Mouse (Mus musculus): ENCODE results near the gene Il15ra. TPM values are rescaled to one million over a fixed set of nuclear protein-coding genes. Genes with fewer than 3 reads are reported as not detected.

The Il15ra gene
- polyA plus RNA-seq, 1 experiment: 16.5 TPM

DNA sequence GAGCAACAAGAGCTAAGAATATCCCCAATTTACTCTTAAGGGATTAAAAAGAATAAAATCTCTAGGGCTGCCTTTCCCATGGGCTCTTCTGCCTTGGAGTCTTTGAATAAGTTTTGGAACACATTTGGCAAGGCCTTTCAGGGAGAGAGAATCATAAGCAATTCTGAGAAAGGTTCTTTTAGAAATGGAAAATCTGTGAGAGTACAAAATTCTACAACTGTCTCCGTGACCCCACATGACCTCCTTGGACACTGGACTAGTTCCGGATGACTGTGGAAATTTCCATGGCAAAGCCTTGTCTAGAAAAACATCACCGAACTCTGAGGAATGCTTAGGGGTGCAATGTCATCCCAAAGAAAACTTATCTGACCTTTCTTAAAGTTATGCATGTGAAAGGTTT lies 39.8 kb upstream of the Il15ra start:
- TF ChIP-seq POLR2A (IDR thresholded peaks at IDR 0.05; ENCODE audit: borderline replicate concordance, insufficient read depth, low read length) (no peak), CTCF (IDR thresholded peaks at IDR 0.05; ENCODE audit: borderline replicate concordance, insufficient read depth, low read depth, low read length) (no peak)
- 87% methylated on average over 3 of the region's 3 CpGs for WGBS
- Histone ChIP-seq H3K27ac (ENCODE audit: insufficient read depth, low read length) (no peak overlapping the region), H3K27me3 (ENCODE audit: control insufficient read depth, insufficient read depth, low read length) (no peaks in the 10 kb centered on the region), H3K4me1 (ENCODE audit: control insufficient read depth, insufficient read depth, low read length) (no peaks in the 10 kb centered on the region), H3K4me3 (replicated peaks; ENCODE audit: insufficient read depth, low read depth, low read length) (no peak overlapping the region)
- DNase-seq: no peak

DNA sequence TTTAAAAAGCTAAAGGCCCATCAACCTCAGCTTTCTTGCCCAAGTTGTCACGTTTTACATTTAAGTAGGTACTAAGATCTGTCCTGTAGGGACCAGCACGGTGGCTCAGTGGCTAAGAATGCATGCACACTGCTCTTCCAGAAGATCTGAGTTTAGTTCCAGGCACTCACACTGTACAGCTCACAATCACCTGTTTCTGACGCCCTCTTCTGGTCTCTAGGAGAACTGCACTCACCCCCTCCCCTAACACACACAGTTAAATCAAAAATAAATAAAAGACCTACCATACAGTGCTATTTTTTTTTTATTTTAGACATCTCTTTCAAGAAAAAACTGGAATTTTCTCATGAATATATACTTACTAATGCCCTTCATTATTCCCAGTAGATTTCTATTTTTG lies 32.9 kb upstream of the Il15ra start:
- 26% methylated on average over 3 of the region's 3 CpGs for WGBS
- H3K27me3 ChIP-seq (ENCODE audit: control insufficient read depth, insufficient read depth, low read length): no peaks in the 10 kb centered on the region
- H3K27ac ChIP-seq (ENCODE audit: insufficient read depth, low read length): no peak overlapping the region
- H3K4me1 ChIP-seq (ENCODE audit: control insufficient read depth, insufficient read depth, low read length): no peaks in the 10 kb centered on the region
- H3K4me3 ChIP-seq (replicated peaks; ENCODE audit: insufficient read depth, low read depth, low read length): no peak overlapping the region
- TF ChIP-seq POLR2A (IDR thresholded peaks at IDR 0.05; ENCODE audit: borderline replicate concordance, insufficient read depth, low read length): no peak
- no peak for TF ChIP-seq CTCF (IDR thresholded peaks at IDR 0.05; ENCODE audit: borderline replicate concordance, insufficient read depth, low read depth, low read length)
- DNase-seq: no peak

DNA sequence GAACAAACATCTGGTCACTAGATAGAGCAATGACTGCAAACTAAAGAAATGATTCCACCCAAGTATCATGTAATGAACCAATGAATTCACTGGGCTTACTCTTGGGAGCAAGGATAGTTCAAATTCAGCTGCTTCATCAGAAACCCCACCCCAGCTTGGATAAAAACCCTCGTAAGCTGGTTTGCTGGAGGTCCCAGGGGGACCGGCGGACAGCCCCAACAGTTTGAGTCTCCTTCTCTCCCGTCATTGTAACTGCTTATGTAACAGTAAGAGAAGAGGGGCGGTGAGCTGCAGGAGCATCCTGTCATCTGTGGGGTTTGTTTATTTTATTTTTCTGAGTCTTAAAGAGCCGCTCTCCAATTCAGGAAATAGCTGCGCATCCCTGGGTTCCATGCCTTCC lies 25.5 kb upstream of the Il15ra start:
- H3K27me3 ChIP-seq (ENCODE audit: control insufficient read depth, insufficient read depth, low read length): no peaks in the 10 kb centered on the region
- H3K4me1 ChIP-seq (ENCODE audit: control insufficient read depth, insufficient read depth, low read length): no peaks in the 10 kb centered on the region
- H3K4me3 ChIP-seq (replicated peaks; ENCODE audit: insufficient read depth, low read depth, low read length): no peak overlapping the region
- 77% methylated on average over 7 of the region's 7 CpGs for WGBS
- H3K27ac ChIP-seq (ENCODE audit: insufficient read depth, low read length): no peak overlapping the region
- TF ChIP-seq CTCF (IDR thresholded peaks at IDR 0.05; ENCODE audit: borderline replicate concordance, insufficient read depth, low read depth, low read length) (no peak), POLR2A (IDR thresholded peaks at IDR 0.05; ENCODE audit: borderline replicate concordance, insufficient read depth, low read length) (no peak)
- no peak for DNase-seq

DNA sequence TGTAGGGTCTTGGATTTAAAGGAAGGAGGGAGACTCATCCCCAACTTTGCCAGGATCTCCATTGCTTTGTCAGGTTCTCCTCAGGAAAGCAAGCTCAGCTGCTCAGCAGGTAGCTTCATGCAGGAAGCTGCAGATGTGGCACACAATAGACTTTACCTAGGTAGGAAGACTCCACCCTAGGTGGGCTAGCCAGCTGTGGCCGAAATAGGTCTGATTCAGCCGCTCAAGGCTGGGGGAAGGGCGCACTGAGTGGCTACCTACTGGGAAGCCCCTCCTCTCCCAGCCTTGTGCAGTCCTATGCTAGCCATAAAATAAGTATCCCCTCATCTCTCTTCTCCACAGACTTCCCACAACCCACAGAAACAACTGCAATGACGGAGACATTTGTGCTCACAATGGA lies 22.4 kb upstream of the Il15ra start:
- no peaks in the 10 kb centered on the region for H3K4me1 ChIP-seq (ENCODE audit: control insufficient read depth, insufficient read depth, low read length)
- no peak overlapping the region for H3K4me3 ChIP-seq (replicated peaks; ENCODE audit: insufficient read depth, low read depth, low read length)
- H3K27me3 ChIP-seq (ENCODE audit: control insufficient read depth, insufficient read depth, low read length): no peaks in the 10 kb centered on the region
- 74% methylated on average over 4 of the region's 4 CpGs for WGBS
- no peak for TF ChIP-seq CTCF (IDR thresholded peaks at IDR 0.05; ENCODE audit: borderline replicate concordance, insufficient read depth, low read depth, low read length)
- TF ChIP-seq POLR2A (IDR thresholded peaks at IDR 0.05; ENCODE audit: borderline replicate concordance, insufficient read depth, low read length): no peak
- no peak for DNase-seq
- H3K27ac ChIP-seq (ENCODE audit: insufficient read depth, low read length): no peak overlapping the region

DNA sequence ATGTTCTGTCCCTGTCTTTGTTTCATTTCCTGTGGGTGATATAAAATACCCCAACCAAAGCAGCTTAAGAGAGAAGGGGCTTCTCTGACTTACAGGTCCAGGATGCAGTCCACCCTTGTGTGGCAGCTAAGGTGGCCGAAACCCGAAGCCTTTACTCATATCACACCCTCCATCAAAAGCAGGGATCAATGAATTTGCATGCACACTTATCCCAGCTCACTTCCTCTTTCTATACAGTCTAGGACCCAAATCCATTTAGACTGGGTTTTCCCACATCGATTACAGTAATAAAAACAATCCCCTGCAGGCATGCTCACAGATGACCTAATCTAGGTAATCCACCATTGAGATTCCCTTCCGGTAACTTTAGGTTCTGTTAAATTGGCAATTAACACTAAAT lies 18.6 kb upstream of the Il15ra start:
- no peak overlapping the region for H3K27ac ChIP-seq (ENCODE audit: insufficient read depth, low read length)
- no peak for DNase-seq
- no peaks in the 10 kb centered on the region; the same call in 1 of the 2 replicates for H3K27me3 ChIP-seq (ENCODE audit: control insufficient read depth, insufficient read depth, low read length)
- TF ChIP-seq CTCF (IDR thresholded peaks at IDR 0.05; ENCODE audit: borderline replicate concordance, insufficient read depth, low read depth, low read length) (no peak), POLR2A (IDR thresholded peaks at IDR 0.05; ENCODE audit: borderline replicate concordance, insufficient read depth, low read length) (no peak)
- H3K4me1 ChIP-seq (ENCODE audit: control insufficient read depth, insufficient read depth, low read length): no peaks in the 10 kb centered on the region
- H3K4me3 ChIP-seq (replicated peaks; ENCODE audit: insufficient read depth, low read depth, low read length): no peak overlapping the region
- WGBS: 89% methylated on average over 4 of the region's 4 CpGs

DNA sequence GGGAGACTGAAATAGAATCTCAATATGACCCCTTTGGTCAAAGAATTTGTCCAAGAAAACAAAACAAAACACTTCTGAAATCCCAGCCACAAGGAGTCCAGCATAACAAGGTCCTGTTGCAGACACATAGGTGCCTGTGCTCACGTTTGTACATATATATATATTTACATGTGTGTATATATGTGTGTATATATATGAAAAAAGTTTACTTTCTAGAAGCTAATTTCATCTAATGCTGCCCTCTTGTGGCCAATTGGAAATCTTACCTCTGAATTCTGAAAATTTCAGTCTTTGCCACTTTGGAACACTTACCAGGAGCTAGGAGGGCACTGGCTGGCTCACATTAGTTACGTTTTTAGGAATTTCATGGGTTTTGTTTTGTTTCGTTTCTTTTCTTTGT lies 17.7 kb upstream of the Il15ra start:
- H3K4me3 ChIP-seq (replicated peaks; ENCODE audit: insufficient read depth, low read depth, low read length): no peak overlapping the region
- H3K27me3 ChIP-seq (ENCODE audit: control insufficient read depth, insufficient read depth, low read length): no peaks in the 10 kb centered on the region; the same call in 1 of the 2 replicates
- no peak for TF ChIP-seq POLR2A (IDR thresholded peaks at IDR 0.05; ENCODE audit: borderline replicate concordance, insufficient read depth, low read length)
- TF ChIP-seq CTCF (IDR thresholded peaks at IDR 0.05; ENCODE audit: borderline replicate concordance, insufficient read depth, low read depth, low read length): no peak
- H3K4me1 ChIP-seq (ENCODE audit: control insufficient read depth, insufficient read depth, low read length): no peaks in the 10 kb centered on the region
- no peak for DNase-seq
- H3K27ac ChIP-seq (ENCODE audit: insufficient read depth, low read length): no peak overlapping the region
- WGBS: 18% methylated on average over 3 of the region's 3 CpGs

DNA sequence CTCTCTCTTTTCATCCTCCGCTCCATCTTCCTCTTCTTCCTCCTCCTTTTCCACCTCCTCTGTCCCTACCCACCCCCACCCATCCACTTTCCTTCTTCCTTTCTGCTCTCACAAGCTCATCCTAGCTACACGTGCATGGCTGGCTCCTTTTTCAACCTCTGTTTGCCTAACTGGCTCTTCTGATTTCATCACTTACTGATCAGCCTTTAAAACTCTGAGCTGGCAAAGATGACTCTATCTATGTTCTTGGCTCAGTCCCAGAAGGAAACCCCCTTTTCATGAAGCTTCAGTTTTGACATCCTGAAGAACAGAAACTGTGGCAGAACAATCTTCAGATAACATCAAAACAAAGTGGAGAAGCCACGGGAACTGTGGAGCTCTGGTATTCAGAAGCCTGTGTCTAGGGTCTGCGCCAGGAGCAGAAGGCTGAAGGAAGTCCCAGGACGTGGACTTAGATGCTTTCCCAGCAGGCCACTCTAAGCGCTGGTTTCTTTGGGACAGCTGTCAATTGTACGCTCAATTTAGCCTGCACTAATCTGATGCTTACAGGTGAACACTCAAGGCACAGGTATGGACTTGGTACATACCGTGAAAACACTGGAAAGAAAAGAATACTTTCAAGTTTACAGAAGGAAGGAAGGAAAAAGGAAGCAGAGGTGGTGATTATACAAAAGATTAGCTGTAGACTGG lies 14.7 kb upstream of the Il15ra start:
- 32% methylated on average over 8 of the region's 8 CpGs for WGBS
- no peaks in the 10 kb centered on the region for H3K4me1 ChIP-seq (ENCODE audit: control insufficient read depth, insufficient read depth, low read length)
- DNase-seq: peak in 1 of 2 experiments; percentile 13
- H3K4me3 ChIP-seq (replicated peaks; ENCODE audit: insufficient read depth, low read depth, low read length): no peak overlapping the region
- H3K27me3 ChIP-seq (ENCODE audit: control insufficient read depth, insufficient read depth, low read length): no peaks in the 10 kb centered on the region; the same call in 1 of the 2 replicates
- TF ChIP-seq POLR2A (IDR thresholded peaks at IDR 0.05; ENCODE audit: borderline replicate concordance, insufficient read depth, low read length): no peak
- TF ChIP-seq CTCF (IDR thresholded peaks at IDR 0.05; ENCODE audit: borderline replicate concordance, insufficient read depth, low read depth, low read length): no peak
- H3K27ac ChIP-seq (ENCODE audit: insufficient read depth, low read length): no peak overlapping the region

DNA sequence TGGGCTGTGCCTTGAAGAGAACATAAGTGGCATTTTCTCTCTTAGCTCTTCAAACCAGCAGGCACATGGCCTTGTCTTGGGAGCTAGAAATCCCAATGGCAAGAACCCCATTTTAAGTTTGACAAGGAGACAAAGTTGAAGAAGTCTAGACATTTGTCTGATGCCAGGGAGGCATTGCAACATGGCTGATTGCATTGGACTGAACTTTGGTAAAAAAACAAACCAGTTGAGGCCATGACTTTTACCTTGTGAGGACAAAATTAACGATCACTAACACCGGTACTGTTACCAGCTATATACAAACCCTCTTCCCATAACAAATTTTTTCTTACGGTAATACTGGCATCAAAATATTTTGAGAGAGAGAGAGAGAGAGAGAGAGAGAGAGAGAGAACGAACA lies 11.7 kb upstream of the Il15ra start:
- no peak for DNase-seq
- no peak overlapping the region for H3K27ac ChIP-seq (ENCODE audit: insufficient read depth, low read length)
- TF ChIP-seq POLR2A (IDR thresholded peaks at IDR 0.05; ENCODE audit: borderline replicate concordance, insufficient read depth, low read length): no peak
- no peak for TF ChIP-seq CTCF (IDR thresholded peaks at IDR 0.05; ENCODE audit: borderline replicate concordance, insufficient read depth, low read depth, low read length)
- no peaks in the 10 kb centered on the region; the same call in 1 of the 2 replicates for H3K27me3 ChIP-seq (ENCODE audit: control insufficient read depth, insufficient read depth, low read length)
- H3K4me3 ChIP-seq (replicated peaks; ENCODE audit: insufficient read depth, low read depth, low read length): no peak overlapping the region
- no peaks in the 10 kb centered on the region for H3K4me1 ChIP-seq (ENCODE audit: control insufficient read depth, insufficient read depth, low read length)
- 90% methylated on average over 4 of the region's 4 CpGs for WGBS
